15 mouse cellular contexts compared by ENCODE assay signal in genomic region chr3:16853992-16854391, GRCm38 (mm10).
DNase-seq lines count a peak whose midpoint lies in the region; ATAC-seq and TF ChIP-seq lines count a peak whose summit lies in the region.
"Had no signal": no experiment of that assay in that cellular context is flagged by ENCODE, and none has a peak within 500 bp of the region (broad histone marks: within the 10 kb centered on the region; RNA-seq: fewer than 3 reads in every experiment).

No protein-coding gene starts in this region.

- WGBS in hindbrain, embryonic 11.5 days, result 62% methylated on average over 5 of the region's 5 CpGs
- 67% methylated on average over 5 of the region's 5 CpGs for WGBS in hindbrain, embryonic 10.5 days
- 40% methylated on average over 5 of the region's 5 CpGs for WGBS in forebrain, postnatal 0 days
- WGBS in midbrain, embryonic 12.5 days, result 47% methylated on average over 5 of the region's 5 CpGs

- H3K27me3 ChIP-seq in hindbrain, embryonic 11.5 days (ENCODE audit: control insufficient read depth, insufficient read depth, low read length), result no peaks in the 10 kb centered on the region
- no peaks in the 10 kb centered on the region for H3K27me3 ChIP-seq in hindbrain, embryonic 10.5 days (ENCODE audit: insufficient read depth, poor library complexity, severe bottlenecking)
- no peaks in the 10 kb centered on the region for H3K27me3 ChIP-seq in forebrain, postnatal 0 days (ENCODE audit: insufficient read depth, low read length)
- no peaks in the 10 kb centered on the region for H3K27me3 ChIP-seq in midbrain, embryonic 12.5 days
- H3K27me3 ChIP-seq: heart, embryonic 15.5 days had no signal

- ATAC-seq in hindbrain, embryonic 11.5 days (ENCODE audit: low FRiP score), result peak; percentile 72
- peak; percentile 82 for ATAC-seq in forebrain, postnatal 0 days
- ATAC-seq in midbrain, embryonic 12.5 days (ENCODE audit: low FRiP score, low read depth), result peak; percentile 81

- DNase-seq in hindbrain, embryonic 11.5 days (ENCODE audit: low spot score), result no peak
- no peak for DNase-seq in hindbrain, embryonic 10.5 days (ENCODE audit: low spot score)
- DNase-seq in forebrain, postnatal 0 days, result peak; percentile 44
- DNase-seq in retina, embryonic 14.5 days (ENCODE audit: low spot score), result peak; percentile 52
- no peak for DNase-seq in urinary bladder, postnatal 25 days (ENCODE audit: low spot score)
- DNase-seq in cerebellum, adult 11 months, result no peak
- no peak for DNase-seq in lung, postnatal 14 days
- DNase-seq: gastrocnemius, postnatal 36 days; kidney, adult 11 months; kidney, postnatal 4 days; right cerebral cortex, adult 18-20 months; thymus, adult 18-20 months had no signal

- H3K27ac ChIP-seq in hindbrain, embryonic 11.5 days (ENCODE audit: low read depth, low read length), result peak overlapping the region; percentile 70
- no peak overlapping the region for H3K27ac ChIP-seq in hindbrain, embryonic 10.5 days
- H3K27ac ChIP-seq in forebrain, postnatal 0 days (ENCODE audit: low read depth, low read length), result peak overlapping the region; percentile 51
- H3K27ac ChIP-seq in midbrain, embryonic 12.5 days (replicated peaks), result peak overlapping the region; percentile 76
- H3K27ac ChIP-seq: heart, embryonic 15.5 days had no signal

- H3K4me3 ChIP-seq in hindbrain, embryonic 11.5 days (ENCODE audit: low read depth, low read length), result no peak overlapping the region
- no peak overlapping the region for H3K4me3 ChIP-seq in hindbrain, embryonic 10.5 days
- no peak overlapping the region for H3K4me3 ChIP-seq in forebrain, postnatal 0 days (ENCODE audit: low read depth, low read length)
- no peak overlapping the region for H3K4me3 ChIP-seq in midbrain, embryonic 12.5 days
- H3K4me3 ChIP-seq: heart, embryonic 15.5 days had no signal

- H3K4me2 ChIP-seq in hindbrain, embryonic 11.5 days (replicated peaks; ENCODE audit: low read depth, low read length), result no peak overlapping the region
- no peak overlapping the region for H3K4me2 ChIP-seq in forebrain, postnatal 0 days (ENCODE audit: low read depth)
- H3K4me2 ChIP-seq in midbrain, embryonic 12.5 days (replicated peaks), result no peak overlapping the region
- H3K4me2 ChIP-seq: heart, embryonic 15.5 days; liver, embryonic 11.5 days had no signal

- H3K9ac ChIP-seq in hindbrain, embryonic 11.5 days (ENCODE audit: low read depth, low read length), result no peak overlapping the region
- no peak overlapping the region for H3K9ac ChIP-seq in forebrain, postnatal 0 days
- H3K9ac ChIP-seq in midbrain, embryonic 12.5 days (replicated peaks), result no peak overlapping the region
- H3K9ac ChIP-seq: heart, embryonic 15.5 days had no signal

- no peak for TF ChIP-seq CTCF in forebrain, postnatal 0 days (IDR thresholded peaks at IDR 0.05; ENCODE audit: low read depth)

- no peaks in the 10 kb centered on the region for H3K4me1 ChIP-seq in hindbrain, embryonic 11.5 days (replicated peaks; ENCODE audit: control insufficient read depth, insufficient read depth, low read length)
- peaks cover 8% of the 10 kb centered on the region; the same call in 1 of the 2 replicates for H3K4me1 ChIP-seq in hindbrain, embryonic 10.5 days (replicated peaks)
- no peaks in the 10 kb centered on the region for H3K4me1 ChIP-seq in forebrain, postnatal 0 days (ENCODE audit: insufficient read depth)
- H3K4me1 ChIP-seq in midbrain, embryonic 12.5 days, result no peaks in the 10 kb centered on the region
- H3K4me1 ChIP-seq: heart, embryonic 15.5 days had no signal

- H3K9me3 ChIP-seq in hindbrain, embryonic 11.5 days (ENCODE audit: control insufficient read depth, low read length), result no peaks in the 10 kb centered on the region
- no peaks in the 10 kb centered on the region for H3K9me3 ChIP-seq in hindbrain, embryonic 10.5 days
- no peaks in the 10 kb centered on the region for H3K9me3 ChIP-seq in forebrain, postnatal 0 days (ENCODE audit: low read length)
- H3K9me3 ChIP-seq in midbrain, embryonic 12.5 days, result no peaks in the 10 kb centered on the region
- H3K9me3 ChIP-seq: heart, embryonic 15.5 days had no signal

- no peaks in the 10 kb centered on the region for H3K36me3 ChIP-seq in hindbrain, embryonic 11.5 days (ENCODE audit: control insufficient read depth, insufficient read depth, low read length)
- H3K36me3 ChIP-seq in hindbrain, embryonic 10.5 days, result no peaks in the 10 kb centered on the region
- H3K36me3 ChIP-seq in forebrain, postnatal 0 days (ENCODE audit: insufficient read depth), result no peaks in the 10 kb centered on the region
- H3K36me3 ChIP-seq in midbrain, embryonic 12.5 days, result no peaks in the 10 kb centered on the region
- H3K36me3 ChIP-seq: heart, embryonic 15.5 days had no signal

Comparison
In these comparisons a context has a peak if more than half of its experiments do, and no peak if none do; other contexts are left out.
1. DNase-seq: peak in forebrain, postnatal 0 days (single experiment) and retina, embryonic 14.5 days (single experiment); none in hindbrain, embryonic 11.5 days (single experiment), hindbrain, embryonic 10.5 days (single experiment), urinary bladder, postnatal 25 days (single experiment), cerebellum, adult 11 months (single experiment) and lung, postnatal 14 days (single experiment).
2. Peak in every context shown above with its lines, with median percentiles within 50 percentile points of each other: ATAC-seq.